Mouse (Mus musculus): Measurements from ENCODE around the gene Btbd35f11.
"Not testable (repeated sequence)": the region's sequence is repeated elsewhere in the genome, so short reads cannot be mapped to it uniquely, and the experiment has no call there.

The Btbd35f11 gene

GRCm38 (mm10) chrX:3443590-3443989 lies at the start of gene Btbd35f11:
TSS of gene Btbd35f11 (minus strand) at chrX:3443690.
- DNase-seq (ENCODE audit: low spot score), result not testable (repeated sequence)

DNA sequence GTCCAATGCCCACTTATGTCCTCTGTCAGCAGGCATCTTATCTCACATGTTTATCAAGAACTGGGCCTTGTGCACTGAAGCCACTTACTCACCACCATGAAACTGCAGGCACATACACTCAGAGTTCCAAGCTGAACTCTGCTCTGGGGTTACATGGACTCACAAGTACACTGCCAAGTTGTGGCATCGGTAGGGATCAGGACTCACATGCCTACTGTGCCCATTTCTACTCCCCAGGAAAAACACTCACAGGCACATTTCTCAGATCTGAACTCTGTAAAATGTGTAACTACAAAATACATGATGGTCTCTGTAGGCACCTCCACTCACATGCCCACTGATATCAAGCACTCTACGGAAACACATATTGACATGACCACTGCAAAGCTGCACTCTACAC lies 33.5 kb downstream of the Btbd35f11 start:
- not testable (repeated sequence) for DNase-seq (ENCODE audit: low spot score)

All from T-cell, adult 2 months (primary cell).